Mouse (Mus musculus): ENCODE data around the gene Nat10.

Gene Nat10
- long read RNA-seq, experiment 1, partial matches to known transcripts: 4 of 7 reads
- long read RNA-seq, experiment 1, other reads (novel, unspliced or antisense): 1 of 7 reads
- long read RNA-seq, experiment 2, partial matches to known transcripts: 2 of 5 reads
- long read RNA-seq, experiment 2, other reads (novel, unspliced or antisense): 0 of 5 reads

DNA sequence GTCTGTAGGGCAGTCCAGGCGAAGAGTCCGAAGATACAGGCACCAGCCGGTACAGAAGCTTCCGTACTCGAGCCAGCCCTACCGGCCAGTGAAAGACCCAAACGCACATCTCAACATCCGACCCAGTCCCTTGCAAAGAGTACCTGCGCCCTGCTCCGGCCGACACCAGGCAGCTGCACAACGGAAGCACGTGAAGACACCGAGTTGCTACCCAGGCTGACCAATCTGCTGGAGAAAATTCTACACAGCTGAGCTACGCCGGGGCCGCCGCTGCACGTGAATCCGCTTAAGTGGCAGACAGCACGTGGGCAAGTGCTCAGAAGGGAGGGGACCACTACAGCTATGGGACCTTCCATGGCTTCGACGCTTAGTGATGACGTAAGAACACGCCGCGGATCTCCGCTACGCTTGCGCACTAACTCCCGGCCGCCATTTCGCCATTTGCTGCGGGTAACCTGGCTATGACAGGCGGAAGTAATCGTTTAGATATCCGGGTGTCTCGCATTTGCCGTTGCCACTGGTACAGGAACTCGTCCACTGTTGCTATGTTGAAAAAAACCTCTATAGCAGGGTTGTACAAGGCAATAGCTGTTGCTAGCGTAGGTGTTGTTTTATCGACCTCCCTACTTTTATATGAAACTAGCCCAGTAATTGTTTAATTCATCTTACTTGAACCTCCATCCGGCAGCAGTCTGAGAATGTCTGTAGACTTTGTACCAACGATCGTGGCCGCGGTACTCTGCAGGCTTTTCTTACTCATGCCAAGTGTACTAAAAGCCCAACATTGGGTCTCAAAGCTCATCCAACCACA lies at the start of gene Nat10:
Gene Nat10 (minus strand): TSS at position 365 of the 811 bp plus-strand sequence.
- intact Hi-C loops (cut with DNase I): loop anchor here (2.0 kb wide), 1 partner anchor 36 kb away; the partner anchor contains the start of gene Caprin1

GRCm38 (mm10) chr2:103810412-103810811 lies 49.3 kb upstream of the Nat10 start:
- intact Hi-C loops (cut with DNase I): no loop called here

GRCm38 (mm10) chr2:103808466-103808865 lies 47.4 kb upstream of the Nat10 start:
- intact Hi-C loops (cut with DNase I): no loop called here

- intact Hi-C loops (cut with DNase I): no loop called here
Observed at GRCm38 (mm10) chr2:103803770-103804530, 42.9 kb upstream of the Nat10 start.

DNA sequence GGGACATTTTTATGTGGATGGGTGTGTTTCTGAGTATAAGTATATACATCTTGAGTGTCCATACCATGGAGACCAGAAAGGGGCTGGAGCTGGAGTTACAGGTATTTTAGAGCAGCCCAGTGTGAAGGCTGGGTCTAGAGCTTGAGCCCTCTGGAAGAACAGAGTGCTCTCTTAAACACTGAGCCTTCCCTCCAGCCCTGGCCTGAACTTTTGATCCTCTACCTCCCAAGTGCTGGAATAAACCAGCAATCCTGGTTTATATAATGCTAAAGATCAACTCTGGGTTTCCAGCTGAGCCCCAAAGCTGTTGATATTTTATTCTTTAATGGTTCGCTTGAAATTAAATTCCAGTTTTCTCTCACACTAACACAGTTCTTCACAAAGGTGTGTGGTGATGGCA lies 41.4 kb upstream of the Nat10 start:
- intact Hi-C loops (cut with DNase I): no loop called here

- intact Hi-C loops (cut with DNase I): loop anchor here (2.0 kb wide), 2 partner anchors 37 to 51 kb away; partner anchors contain the start of gene Nat10
Observed at GRCm38 (mm10) chr2:103797491-103798009, 36.5 kb upstream of the Nat10 start, which contains the start of gene Caprin1. TSS of gene Caprin1 (minus strand) at chr2:103797649.

DNA sequence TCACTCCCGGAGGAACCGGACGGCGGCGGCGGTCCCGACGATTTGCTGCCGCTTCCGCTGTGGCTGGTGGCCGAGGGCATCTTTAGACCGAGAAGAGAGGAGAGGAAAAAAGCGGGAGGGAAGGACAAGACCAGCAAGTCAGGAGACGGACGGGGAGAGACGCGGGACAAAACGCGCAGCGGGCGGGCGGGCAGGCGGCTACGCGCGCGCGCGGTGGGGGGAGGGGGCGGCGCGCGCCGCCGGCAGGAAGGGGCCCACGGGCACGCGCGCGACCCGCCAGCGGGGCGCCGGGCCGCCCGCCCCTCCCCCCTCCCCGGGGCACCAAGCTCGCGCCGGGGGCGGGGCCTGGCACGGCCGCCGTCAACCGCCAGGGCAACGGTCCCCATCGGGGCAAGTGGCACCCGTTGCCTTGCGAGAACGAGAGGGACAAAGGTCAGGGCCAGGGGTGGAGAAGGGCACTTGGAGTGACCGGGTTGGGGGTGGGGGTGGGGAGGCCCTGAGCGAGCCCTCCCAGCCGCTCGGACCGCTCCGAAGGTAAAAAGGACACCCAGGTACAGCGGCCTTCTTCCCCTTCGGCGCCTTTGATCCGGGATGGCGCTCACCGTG lies 35.9 kb upstream of the Nat10 start:
- intact Hi-C loops (cut with DNase I): loop anchor here (2.0 kb wide), 2 partner anchors 36 to 52 kb away; partner anchors contain the start of gene Nat10

- intact Hi-C loops (cut with DNase I): loop anchor here (2.0 kb wide), 2 partner anchors 36 to 52 kb away; partner anchors contain the start of gene Nat10
Observed at GRCm38 (mm10) chr2:103796211-103796860, 35.3 kb upstream of the Nat10 start.

DNA sequence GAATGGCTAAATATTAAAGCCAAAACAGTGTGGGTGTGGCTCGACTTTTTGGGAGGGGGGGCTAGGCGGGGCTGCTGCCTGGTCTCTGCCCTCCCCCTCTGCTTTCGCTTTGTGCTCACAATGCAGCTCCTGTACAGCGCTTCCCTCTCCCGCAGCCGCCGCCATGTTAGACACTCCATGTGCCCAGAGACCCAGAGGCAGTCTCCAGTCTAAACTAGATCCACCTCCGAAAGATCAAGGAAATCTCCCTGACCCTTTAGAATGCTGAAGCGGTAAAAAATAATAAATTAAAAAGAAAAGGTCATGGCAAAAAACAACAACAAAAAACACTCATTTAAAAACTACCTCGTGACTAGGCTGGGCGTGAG lies 34.8 kb upstream of the Nat10 start:
- intact Hi-C loops (cut with DNase I): loop anchor here (2.0 kb wide), 2 partner anchors 35 to 53 kb away; partner anchors contain the start of gene Nat10

- intact Hi-C loops (cut with DNase I): no loop called here
Observed at GRCm38 (mm10) chr2:103792009-103792408, 30.9 kb upstream of the Nat10 start.

DNA sequence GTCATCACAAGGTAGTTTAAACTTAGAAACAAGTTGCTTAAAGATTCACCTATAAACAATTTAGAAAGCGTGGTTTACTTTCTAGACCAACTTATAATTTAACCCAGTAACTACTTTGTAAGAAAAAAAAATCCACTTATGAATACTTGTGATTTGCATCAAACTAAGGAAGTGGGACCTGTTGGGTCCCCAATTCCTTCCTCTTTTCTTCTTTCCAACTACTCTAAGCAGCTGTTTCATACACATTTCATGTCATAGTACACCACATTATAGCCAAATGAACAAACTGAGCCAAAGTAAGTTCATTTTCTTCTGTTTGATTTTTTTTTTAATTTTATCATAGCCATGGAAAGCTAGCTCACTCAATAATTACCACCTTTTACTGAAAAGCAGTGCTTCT lies 24.7 kb upstream of the Nat10 start:
- intact Hi-C loops (cut with DNase I): no loop called here

DNA sequence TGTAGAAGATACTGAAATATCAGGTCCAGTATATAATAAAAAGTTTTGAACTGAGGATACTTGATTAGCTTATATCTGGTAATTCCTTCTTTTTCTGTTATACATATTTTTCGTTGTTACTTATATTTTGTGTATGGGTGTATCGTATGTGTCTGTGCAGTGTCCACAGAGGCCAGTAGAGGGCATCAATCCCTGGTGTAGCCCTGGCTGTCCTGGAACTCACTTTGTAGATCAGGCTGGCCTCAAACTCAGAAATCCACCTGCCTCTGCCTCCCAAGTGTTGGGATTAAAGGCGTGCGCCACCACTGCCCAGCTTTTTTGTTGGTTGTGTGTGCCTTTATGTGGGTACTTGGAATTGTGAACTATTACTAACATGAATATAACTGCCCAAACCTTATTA lies 23.6 kb upstream of the Nat10 start:
- intact Hi-C loops (cut with DNase I): no loop called here

GRCm38 (mm10) chr2:103762492-103762891 lies 1.4 kb upstream of the Nat10 start:
- intact Hi-C loops (cut with DNase I): no loop called here

GRCm38 (mm10) chr2:103761993-103762392 lies 923 bp upstream of the Nat10 start:
- intact Hi-C loops (cut with DNase I): loop anchor here (2.0 kb wide), 1 partner anchor 35 kb away; the partner anchor contains the start of gene Caprin1

DNA sequence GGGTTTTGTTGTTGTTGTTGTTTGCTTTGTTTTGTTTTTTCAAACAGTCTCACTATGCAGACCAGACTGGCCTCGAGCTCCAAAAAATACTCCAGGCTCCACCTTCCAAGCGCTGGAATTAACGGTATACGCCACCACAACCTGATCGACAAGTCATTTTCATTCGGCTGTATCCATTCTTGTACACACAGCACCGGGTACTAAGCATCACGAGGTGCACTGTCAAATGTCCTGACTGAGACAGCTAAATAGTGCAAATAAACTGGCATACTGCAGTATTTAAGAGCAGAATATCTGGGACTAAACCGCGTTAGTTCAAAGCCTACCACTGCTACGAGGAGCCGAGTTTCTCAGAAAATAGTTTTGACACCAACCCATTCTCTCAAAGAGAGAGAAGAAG lies 649 bp downstream of the Nat10 start:
- intact Hi-C loops (cut with DNase I): loop anchor here (2.0 kb wide), 1 partner anchor 36 kb away; the partner anchor contains the start of gene Caprin1

- intact Hi-C loops (cut with DNase I): no loop called here
Observed at GRCm38 (mm10) chr2:103755458-103756085, 5.5 kb downstream of the Nat10 start.

GRCm38 (mm10) chr2:103754614-103755013 lies 6.5 kb downstream of the Nat10 start:
- intact Hi-C loops (cut with DNase I): no loop called here

DNA sequence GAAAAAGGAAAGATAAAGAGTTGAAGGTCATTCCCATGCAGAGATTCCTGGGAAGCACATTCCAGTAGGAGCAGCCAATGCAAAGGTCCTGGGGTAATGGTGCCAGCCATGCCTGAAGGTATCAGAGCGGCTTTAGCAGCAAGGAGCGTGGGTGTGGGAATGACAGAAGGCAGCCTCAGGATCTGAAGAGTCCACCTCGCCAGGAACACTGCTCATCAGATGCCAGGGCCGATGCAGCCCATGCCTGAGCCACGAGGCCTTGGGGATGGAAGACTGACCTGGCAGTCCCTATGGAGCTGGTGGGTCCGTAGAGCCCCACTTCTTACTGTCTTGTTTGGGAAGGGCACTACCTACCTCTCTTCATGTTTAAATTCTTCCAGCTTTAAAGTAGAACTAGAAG lies 9.3 kb downstream of the Nat10 start:
- intact Hi-C loops (cut with DNase I): no loop called here

DNA sequence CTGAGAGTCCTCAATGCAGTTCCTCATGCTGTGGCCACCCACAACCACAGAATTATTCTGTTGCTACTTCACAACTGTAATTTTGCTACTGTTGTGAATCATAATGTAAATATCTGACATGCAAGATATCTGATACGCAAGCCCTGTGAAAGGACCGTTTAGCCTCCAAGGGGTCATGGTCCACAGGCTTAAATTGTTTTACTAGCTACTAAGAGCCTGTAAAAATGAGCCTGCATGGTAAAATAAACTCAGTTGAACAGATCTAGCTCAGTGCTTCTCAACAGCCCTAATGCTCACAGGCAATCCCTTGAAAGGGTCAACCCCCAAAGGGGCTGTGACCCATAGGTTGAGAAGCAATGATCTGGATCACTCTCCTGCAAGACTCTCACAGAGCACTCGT lies 12.0 kb downstream of the Nat10 start:
- intact Hi-C loops (cut with DNase I): loop anchor here (10.0 kb wide), 1 partner anchor 256 kb away; no protein-coding TSS in a partner anchor

GRCm38 (mm10) chr2:103747891-103748290 lies 13.2 kb downstream of the Nat10 start:
- intact Hi-C loops (cut with DNase I): loop anchor here (10.0 kb wide), 1 partner anchor 257 kb away; no protein-coding TSS in a partner anchor
